22 mouse cellular contexts compared by ENCODE assay signal in genomic region chr15:60898187-60898965, GRCm38 (mm10). TPM values are rescaled to one million over a fixed set of nuclear protein-coding genes. Genes with fewer than 3 reads are reported as not detected.
"Had no signal": no experiment of that assay in that cellular context is flagged by ENCODE, and none has a peak within 500 bp of the region (broad histone marks: within the 10 kb centered on the region; RNA-seq: fewer than 3 reads in every experiment).

No protein-coding gene starts in this region.

- H3K4me1 ChIP-seq: limb, embryonic 12.5 days; liver, embryonic 13.5 days; lung, embryonic 15.5 days; midbrain, embryonic 12.5 days had no signal

- H3K36me3 ChIP-seq: limb, embryonic 12.5 days; liver, embryonic 13.5 days; lung, embryonic 15.5 days; midbrain, embryonic 12.5 days had no signal

- DNase-seq: kidney, adult 9 months; kidney, postnatal 36 days; layer of hippocampus, adult 9-11 months; layer of hippocampus, postnatal 36 days; liver; liver, embryonic 13.5 days; liver, postnatal 0 days; lung, postnatal 14 days; thymus, adult 18-20 months; thymus, postnatal 14 days had no signal

- H3K9me3 ChIP-seq: limb, embryonic 12.5 days; liver, embryonic 13.5 days; lung, embryonic 15.5 days; megakaryocyte, embryonic 14.5 days; midbrain, embryonic 12.5 days had no signal

- H3K27ac ChIP-seq: kidney, postnatal 0 days; limb, embryonic 12.5 days; liver, embryonic 13.5 days; lung, embryonic 15.5 days; macrophage; midbrain, embryonic 12.5 days; stomach, postnatal 0 days had no signal

- H3K27me3 ChIP-seq: limb, embryonic 12.5 days; liver, embryonic 13.5 days; lung, embryonic 15.5 days; megakaryocyte, embryonic 14.5 days; midbrain, embryonic 12.5 days had no signal

- H3K4me3 ChIP-seq: limb, embryonic 12.5 days; liver, embryonic 13.5 days; lung, embryonic 15.5 days; megakaryocyte, embryonic 14.5 days; midbrain, embryonic 12.5 days had no signal

- ATAC-seq: liver, postnatal 0 days had no signal

- H3K9ac ChIP-seq: limb, embryonic 12.5 days; liver, embryonic 13.5 days; liver, postnatal 0 days; lung, embryonic 15.5 days; midbrain, embryonic 12.5 days had no signal

- H3K4me2 ChIP-seq: limb, embryonic 12.5 days; liver, embryonic 13.5 days; lung, embryonic 15.5 days; midbrain, embryonic 12.5 days had no signal

RNA-seq across cellular contexts. Expression of gene A1bg, which starts 24.4 kb away (rescaled TPM):
- total RNA-seq: layer of hippocampus, adult 18-20 months; layer of hippocampus, postnatal 36 days; left cerebral cortex, adult 8-10 months; left cerebral cortex, postnatal 36 days; monocyte, adult 5-6 weeks; neutrophil, adult 5-6 weeks had no signal
- polyA plus RNA-seq: kidney, postnatal 0 days; limb, embryonic 12.5 days; liver, embryonic 13.5 days; liver, postnatal 0 days; lung, embryonic 15.5 days; macrophage; midbrain, embryonic 12.5 days; stomach, postnatal 0 days had no signal
